Comparison of ENCODE assay signal across 8 mouse cellular contexts in genomic region chr2:126663481-126663880, GRCm38 (mm10). TPM values are rescaled to one million over a fixed set of nuclear protein-coding genes. Genes with fewer than 3 reads are reported as not detected.
DNase-seq lines count a peak whose midpoint lies in the region; ATAC-seq lines count a peak whose summit lies in the region.
"Had no signal": no experiment of that assay in that cellular context is flagged by ENCODE, and none has a peak within 500 bp of the region (broad histone marks: within the 10 kb centered on the region; RNA-seq: fewer than 3 reads in every experiment).

No protein-coding gene starts in this region.

- no peak overlapping the region for H3K4me3 ChIP-seq in kidney, embryonic 15.5 days (replicated peaks)

- H3K4me1 ChIP-seq in kidney, embryonic 15.5 days = no peaks in the 10 kb centered on the region

- 57% methylated on average over 4 of the region's 4 CpGs for WGBS in kidney, embryonic 15.5 days

- H3K9ac ChIP-seq in kidney, embryonic 15.5 days = no peak overlapping the region

- H3K36me3 ChIP-seq in kidney, embryonic 15.5 days = 0 out of 2 replicates have a peak, but pooled peaks cover 3% of the 10 kb centered on the region

- no peak overlapping the region for H3K4me2 ChIP-seq in kidney, embryonic 15.5 days

- ATAC-seq in kidney, embryonic 15.5 days (replicated peaks; ENCODE audit: low FRiP score) = no peak
- peak; percentile 70 for ATAC-seq in CD4-positive, CD25-positive, alpha-beta regulatory T cell, adult 4 months

- H3K27me3 ChIP-seq in kidney, embryonic 15.5 days = no peaks in the 10 kb centered on the region

- no peak overlapping the region for H3K27ac ChIP-seq in kidney, embryonic 15.5 days
- H3K27ac ChIP-seq: macrophage had no signal

- H3K9me3 ChIP-seq in kidney, embryonic 15.5 days (replicated peaks) = no peaks in the 10 kb centered on the region

- peak; percentile 29 to 36 for DNase-seq in kidney, adult 8-10 months
- peak; percentile 40 for DNase-seq in MN1 (ENCODE audit: low spot score)
- DNase-seq in kidney, postnatal 36 days = peak; percentile 67 to 70
- peak; percentile 26 for DNase-seq in telencephalon, adult 2 months (ENCODE audit: low read depth, low spot score)
- no peak for DNase-seq in urinary bladder, postnatal 36 days (ENCODE audit: low spot score in 2 of 2)

RNA-seq across cellular contexts. Expression of gene Gabpb1, which starts 12.7 kb away (rescaled TPM):
- polyA plus RNA-seq in kidney, embryonic 15.5 days (2015; fragmentation: Nextera tagmentation; extraction: Ambion mirVana) = 54.4 and 57.2 TPM in 2 replicates
- 10 to 100 TPM; 55.8 to 63.8 TPM for polyA plus RNA-seq in CD4-positive, CD25-positive, alpha-beta regulatory T cell, adult 4 months (2017; shearing (Covaris generic))

RNA-seq across cellular contexts. Expression of gene Usp8, which starts 43.6 kb away (rescaled TPM):
- 42.6 and 43.6 TPM in 2 replicates for polyA plus RNA-seq in kidney, embryonic 15.5 days (2015; fragmentation: Nextera tagmentation; extraction: Ambion mirVana)
- 10 to 100 TPM; 38.8 to 52.2 TPM for polyA plus RNA-seq in CD4-positive, CD25-positive, alpha-beta regulatory T cell, adult 4 months (2017; shearing (Covaris generic))

RNA-seq across cellular contexts. Expression of gene Hdc, which starts 44.4 kb away (rescaled TPM):
- polyA plus RNA-seq in kidney, embryonic 15.5 days (2015; fragmentation: Nextera tagmentation; extraction: Ambion mirVana) = 85.0 and 102 TPM in 2 replicates
- under 1 TPM; 0.42 to 0.61 TPM for polyA plus RNA-seq in CD4-positive, CD25-positive, alpha-beta regulatory T cell, adult 4 months (2017; shearing (Covaris generic))

Comparison
In these comparisons a context has a peak if more than half of its experiments do, and no peak if none do; other contexts are left out.
1. DNase-seq: peak in kidney, adult 8-10 months (2 of 2), MN1 (single experiment), kidney, postnatal 36 days (2 of 2) and telencephalon, adult 2 months (single experiment); none in urinary bladder, postnatal 36 days (0 of 2).
2. RNA of gene Hdc, which starts 44.4 kb away (polyA plus RNA-seq): 85.0 to 102 TPM in kidney, embryonic 15.5 days; 0.42 to 0.61 TPM in CD4-positive, CD25-positive, alpha-beta regulatory T cell, adult 4 months; every median in the first group is over 10 times any median in the second.